In genomic region chr2:35222822-35223391, GRCm38 (mm10) we compare ENCODE assay signal across 23 mouse cellular contexts. TPM values are rescaled to one million over a fixed set of nuclear protein-coding genes. Genes with fewer than 3 reads are reported as not detected.
DNase-seq lines count a peak whose midpoint lies in the region; ATAC-seq and TF ChIP-seq lines count a peak whose summit lies in the region.
"Had no signal": no experiment of that assay in that cellular context is flagged by ENCODE, and none has a peak within 500 bp of the region (broad histone marks: within the 10 kb centered on the region; RNA-seq: fewer than 3 reads in every experiment).

No protein-coding gene starts in this region.

- DNase-seq in hindbrain, postnatal 0 days (ENCODE audit: low spot score) = no peak
- no peak for DNase-seq in limb, embryonic 11.5 days (ENCODE audit: low spot score)
- DNase-seq in limb, embryonic 10.5 days (ENCODE audit: low spot score) = no peak
- DNase-seq in cerebellum, postnatal 25 days = no peak
- DNase-seq: adrenal gland, adult 8-10 months; B cell, adult 2 months; cerebellum, adult 11-12 months; cerebellum, adult 9-10 months; cerebellum, postnatal 36 days; forebrain, postnatal 0 days; gastrocnemius, adult 2 months; gastrocnemius, postnatal 25 days; heart, adult 11 months; heart, postnatal 36 days had no signal

- H3K9ac ChIP-seq in hindbrain, embryonic 16.5 days (ENCODE audit: low read depth, low read length) = no peak overlapping the region
- no peak overlapping the region for H3K9ac ChIP-seq in hindbrain, postnatal 0 days (replicated peaks; ENCODE audit: low read length)
- no peak overlapping the region for H3K9ac ChIP-seq in limb, embryonic 11.5 days (ENCODE audit: low read length)
- H3K9ac ChIP-seq in limb, embryonic 13.5 days = no peak overlapping the region
- no peak overlapping the region for H3K9ac ChIP-seq in neural tube, embryonic 15.5 days (replicated peaks)
- no peak overlapping the region for H3K9ac ChIP-seq in midbrain, embryonic 13.5 days (replicated peaks)
- H3K9ac ChIP-seq: embryonic facial prominence, embryonic 13.5 days; forebrain, embryonic 13.5 days; forebrain, postnatal 0 days; heart, embryonic 13.5 days had no signal

- no peaks in the 10 kb centered on the region for H3K27me3 ChIP-seq in hindbrain, embryonic 16.5 days (replicated peaks; ENCODE audit: control insufficient read depth, insufficient read depth, low read length)
- no peaks in the 10 kb centered on the region for H3K27me3 ChIP-seq in hindbrain, postnatal 0 days (ENCODE audit: insufficient read depth, low read length)
- H3K27me3 ChIP-seq in limb, embryonic 11.5 days (ENCODE audit: control insufficient read depth, insufficient read depth, low read length) = peaks cover 2% of the 10 kb centered on the region; the same call in 1 of the 2 replicates
- H3K27me3 ChIP-seq in limb, embryonic 10.5 days (ENCODE audit: low read depth, poor library complexity, severe bottlenecking) = peaks cover 70% of the 10 kb centered on the region
- peaks cover 79% of the 10 kb centered on the region for H3K27me3 ChIP-seq in limb, embryonic 13.5 days
- no peaks in the 10 kb centered on the region for H3K27me3 ChIP-seq in neural tube, embryonic 15.5 days (replicated peaks)
- no peaks in the 10 kb centered on the region for H3K27me3 ChIP-seq in midbrain, embryonic 13.5 days
- H3K27me3 ChIP-seq: embryonic facial prominence, embryonic 13.5 days; forebrain, embryonic 13.5 days; heart, embryonic 13.5 days had no signal

- no peaks in the 10 kb centered on the region for H3K9me3 ChIP-seq in hindbrain, embryonic 16.5 days (ENCODE audit: control insufficient read depth, low read length)
- H3K9me3 ChIP-seq in hindbrain, postnatal 0 days (ENCODE audit: low read length) = no peaks in the 10 kb centered on the region
- no peaks in the 10 kb centered on the region for H3K9me3 ChIP-seq in limb, embryonic 11.5 days (ENCODE audit: control insufficient read depth, low read length)
- no peaks in the 10 kb centered on the region for H3K9me3 ChIP-seq in limb, embryonic 10.5 days (replicated peaks)
- H3K9me3 ChIP-seq in limb, embryonic 13.5 days = no peaks in the 10 kb centered on the region
- no peaks in the 10 kb centered on the region for H3K9me3 ChIP-seq in neural tube, embryonic 15.5 days (replicated peaks)
- H3K9me3 ChIP-seq in midbrain, embryonic 13.5 days = no peaks in the 10 kb centered on the region
- H3K9me3 ChIP-seq: embryonic facial prominence, embryonic 13.5 days; forebrain, embryonic 13.5 days; G1E; heart, embryonic 13.5 days had no signal

- TF ChIP-seq CTCF in hindbrain, postnatal 0 days (IDR thresholded peaks at IDR 0.05; ENCODE audit: low read depth) = no peak

- H3K4me3 ChIP-seq in hindbrain, embryonic 16.5 days (ENCODE audit: low read length) = no peak overlapping the region
- no peak overlapping the region for H3K4me3 ChIP-seq in hindbrain, postnatal 0 days (ENCODE audit: low read length)
- H3K4me3 ChIP-seq in limb, embryonic 11.5 days (ENCODE audit: low read depth, low read length) = no peak overlapping the region
- no peak overlapping the region for H3K4me3 ChIP-seq in limb, embryonic 10.5 days
- H3K4me3 ChIP-seq in limb, embryonic 13.5 days = no peak overlapping the region
- no peak overlapping the region for H3K4me3 ChIP-seq in neural tube, embryonic 15.5 days (replicated peaks)
- no peak overlapping the region for H3K4me3 ChIP-seq in midbrain, embryonic 13.5 days (replicated peaks)
- H3K4me3 ChIP-seq: embryonic facial prominence, embryonic 13.5 days; forebrain, embryonic 13.5 days; gastrocnemius, adult 2 months; heart, embryonic 13.5 days had no signal

- WGBS in hindbrain, embryonic 16.5 days = 63% methylated on average over 6 of the region's 6 CpGs
- 75% methylated on average over 6 of the region's 6 CpGs for WGBS in hindbrain, postnatal 0 days
- WGBS in limb, embryonic 11.5 days = 27% methylated on average over 6 of the region's 6 CpGs
- 43% methylated on average over 6 of the region's 6 CpGs for WGBS in limb, embryonic 10.5 days
- 21% methylated on average over 6 of the region's 6 CpGs for WGBS in limb, embryonic 13.5 days
- WGBS in neural tube, embryonic 15.5 days = 47% methylated on average over 6 of the region's 6 CpGs
- WGBS in midbrain, embryonic 13.5 days = 78% methylated on average over 6 of the region's 6 CpGs

- no peak overlapping the region for H3K27ac ChIP-seq in hindbrain, embryonic 16.5 days (ENCODE audit: low read depth, low read length)
- no peak overlapping the region for H3K27ac ChIP-seq in hindbrain, postnatal 0 days
- H3K27ac ChIP-seq in limb, embryonic 11.5 days (replicated peaks; ENCODE audit: low read depth, low read length) = no peak overlapping the region
- no peak overlapping the region for H3K27ac ChIP-seq in limb, embryonic 10.5 days
- no peak overlapping the region for H3K27ac ChIP-seq in limb, embryonic 13.5 days
- no peak overlapping the region for H3K27ac ChIP-seq in neural tube, embryonic 15.5 days (replicated peaks)
- no peak overlapping the region for H3K27ac ChIP-seq in midbrain, embryonic 13.5 days
- H3K27ac ChIP-seq: embryonic facial prominence, embryonic 13.5 days; forebrain, embryonic 13.5 days; gastrocnemius, adult 2 months; heart, embryonic 13.5 days had no signal

- H3K36me3 ChIP-seq in hindbrain, embryonic 16.5 days (ENCODE audit: control insufficient read depth, insufficient read depth, low read length) = no peaks in the 10 kb centered on the region
- no peaks in the 10 kb centered on the region for H3K36me3 ChIP-seq in hindbrain, postnatal 0 days (ENCODE audit: insufficient read depth, low read length)
- H3K36me3 ChIP-seq in limb, embryonic 11.5 days (ENCODE audit: control insufficient read depth, insufficient read depth, low read length) = no peaks in the 10 kb centered on the region
- no peaks in the 10 kb centered on the region for H3K36me3 ChIP-seq in limb, embryonic 10.5 days
- no peaks in the 10 kb centered on the region for H3K36me3 ChIP-seq in limb, embryonic 13.5 days
- H3K36me3 ChIP-seq in neural tube, embryonic 15.5 days = no peaks in the 10 kb centered on the region
- no peaks in the 10 kb centered on the region for H3K36me3 ChIP-seq in midbrain, embryonic 13.5 days
- H3K36me3 ChIP-seq: embryonic facial prominence, embryonic 13.5 days; G1E; heart, embryonic 13.5 days had no signal

- H3K4me2 ChIP-seq in hindbrain, embryonic 16.5 days (ENCODE audit: low read length) = no peak overlapping the region
- no peak overlapping the region for H3K4me2 ChIP-seq in hindbrain, postnatal 0 days (ENCODE audit: low read depth, low read length)
- no peak overlapping the region for H3K4me2 ChIP-seq in limb, embryonic 11.5 days (ENCODE audit: low read depth, severe bottlenecking)
- no peak overlapping the region for H3K4me2 ChIP-seq in limb, embryonic 13.5 days (replicated peaks)
- H3K4me2 ChIP-seq in neural tube, embryonic 15.5 days = no peak overlapping the region
- no peak overlapping the region for H3K4me2 ChIP-seq in midbrain, embryonic 13.5 days (replicated peaks)
- H3K4me2 ChIP-seq: embryonic facial prominence, embryonic 13.5 days; forebrain, embryonic 13.5 days; heart, embryonic 13.5 days had no signal

- ATAC-seq in hindbrain, embryonic 16.5 days = peak; percentile 48; the same call in 1 of the 2 replicates
- ATAC-seq in hindbrain, postnatal 0 days = no peak
- ATAC-seq in limb, embryonic 11.5 days (ENCODE audit: insufficient number of reproducible peaks, low FRiP score, low TSS enrichment, low read depth) = 0 out of 2 replicates have a peak, but pooled peaks have one; percentile 24
- peak; percentile 40; the same call in 1 of the 2 replicates for ATAC-seq in limb, embryonic 13.5 days (ENCODE audit: low FRiP score, low read depth)
- ATAC-seq in neural tube, embryonic 15.5 days (ENCODE audit: low FRiP score) = peak; percentile 28; the same call in 1 of the 2 replicates
- no peak for ATAC-seq in midbrain, embryonic 13.5 days
- ATAC-seq: CD4-positive, CD25-positive, alpha-beta regulatory T cell, adult 4 months; forebrain, embryonic 13.5 days; forebrain, postnatal 0 days had no signal

- H3K4me1 ChIP-seq in hindbrain, embryonic 16.5 days (ENCODE audit: control insufficient read depth, insufficient read depth, low read depth, low read length) = no peaks in the 10 kb centered on the region
- no peaks in the 10 kb centered on the region for H3K4me1 ChIP-seq in hindbrain, postnatal 0 days (ENCODE audit: insufficient read depth, low read length)
- H3K4me1 ChIP-seq in limb, embryonic 11.5 days (ENCODE audit: control insufficient read depth, insufficient read depth, low read length) = no peaks in the 10 kb centered on the region; the same call in 1 of the 2 replicates
- H3K4me1 ChIP-seq in limb, embryonic 10.5 days = peaks cover 20% of the 10 kb centered on the region
- peaks cover 12% of the 10 kb centered on the region for H3K4me1 ChIP-seq in limb, embryonic 13.5 days
- H3K4me1 ChIP-seq in neural tube, embryonic 15.5 days = 0 out of 2 replicates have a peak, but pooled peaks cover 8% of the 10 kb centered on the region
- no peaks in the 10 kb centered on the region for H3K4me1 ChIP-seq in midbrain, embryonic 13.5 days (replicated peaks)
- H3K4me1 ChIP-seq: forebrain, embryonic 13.5 days; heart, embryonic 13.5 days had no signal

RNA-seq across cellular contexts. Expression of gene Rab14, which starts 22.0 kb away (rescaled TPM):
- 426 and 462 TPM in 2 replicates for polyA plus RNA-seq in hindbrain, embryonic 16.5 days (2015; fragmentation: Nextera tagmentation; extraction: Ambion mirVana)
- 65.2 and 79.8 TPM in 2 replicates for total RNA-seq in hindbrain, postnatal 0 days (2014; rRNA removed)
- 495 and 511 TPM in 2 replicates for polyA plus RNA-seq in hindbrain, postnatal 0 days (2015; fragmentation: Nextera tagmentation; extraction: Ambion mirVana)
- 219 TPM in 2 replicates for polyA plus RNA-seq in limb, embryonic 11.5 days (2014; fragmentation: Nextera tagmentation; extraction: Ambion mirVana)
- polyA plus RNA-seq in limb, embryonic 10.5 days (2016; fragmentation: Nextera tagmentation; extraction: Ambion mirVana) = 206 and 229 TPM in 2 replicates
- polyA plus RNA-seq in limb, embryonic 13.5 days (2015; fragmentation: Nextera tagmentation; extraction: Ambion mirVana) = 353 and 356 TPM in 2 replicates
- 421 and 449 TPM in 2 replicates for polyA plus RNA-seq in neural tube, embryonic 15.5 days (2015; fragmentation: Nextera tagmentation; extraction: Ambion mirVana)
- 419 and 463 TPM in 2 replicates for polyA plus RNA-seq in midbrain, embryonic 13.5 days (2015; fragmentation: Nextera tagmentation; extraction: Ambion mirVana)

RNA-seq across cellular contexts. Expression of gene Gsn, which starts 33.3 kb away (rescaled TPM):
- polyA plus RNA-seq in hindbrain, embryonic 16.5 days (2015; fragmentation: Nextera tagmentation; extraction: Ambion mirVana) = 31.6 and 36.7 TPM in 2 replicates
- 35.4 and 50.1 TPM in 2 replicates for total RNA-seq in hindbrain, postnatal 0 days (2014; rRNA removed)
- polyA plus RNA-seq in hindbrain, postnatal 0 days (2015; fragmentation: Nextera tagmentation; extraction: Ambion mirVana) = 33.8 and 39.4 TPM in 2 replicates
- polyA plus RNA-seq in limb, embryonic 11.5 days (2014; fragmentation: Nextera tagmentation; extraction: Ambion mirVana) = 26.0 and 31.8 TPM in 2 replicates
- polyA plus RNA-seq in limb, embryonic 10.5 days (2016; fragmentation: Nextera tagmentation; extraction: Ambion mirVana) = 9.5 and 19.7 TPM in 2 replicates
- 113 and 118 TPM in 2 replicates for polyA plus RNA-seq in limb, embryonic 13.5 days (2015; fragmentation: Nextera tagmentation; extraction: Ambion mirVana)
- 38.4 and 59.2 TPM in 2 replicates for polyA plus RNA-seq in neural tube, embryonic 15.5 days (2015; fragmentation: Nextera tagmentation; extraction: Ambion mirVana)
- polyA plus RNA-seq in midbrain, embryonic 13.5 days (2015; fragmentation: Nextera tagmentation; extraction: Ambion mirVana) = 14.1 and 18.0 TPM in 2 replicates

Comparison
In these comparisons a context has a peak if more than half of its experiments do, and no peak if none do; other contexts are left out.
1. ATAC-seq: peak in hindbrain, embryonic 16.5 days (single experiment), limb, embryonic 11.5 days (single experiment), limb, embryonic 13.5 days (single experiment) and neural tube, embryonic 15.5 days (single experiment); none in hindbrain, postnatal 0 days (single experiment) and midbrain, embryonic 13.5 days (single experiment).